Mouse (Mus musculus) ES-E14 (cell line): Measurements from ENCODE around the gene Zbtb20. TPM values are rescaled to one million over a fixed set of nuclear protein-coding genes. Genes with fewer than 3 reads are reported as not detected.

Experiments
- DNase-seq: peaks from one replicate; pipeline ENCODE4 v3.0.0-alpha.2; 2013; ENCODE audit warnings: low read depth, low spot score
- H3K27ac ChIP-seq: 2 replicates; pipeline ENCODE4 v1.5.1; 2012; ENCODE audit warnings: low read depth, mild to moderate bottlenecking, low read length, moderate library complexity, mixed read lengths; ENCODE audit not compliant: poor library complexity, insufficient read depth, severe bottlenecking
- H3K36me3 ChIP-seq: 2 replicates; pipeline ENCODE4 v1.6.1; 2012; ENCODE audit warnings: mild to moderate bottlenecking, low read length, moderate library complexity, mixed read lengths; ENCODE audit not compliant: control insufficient read depth, poor library complexity, insufficient read depth, severe bottlenecking
- H3K4me1 ChIP-seq, 2 experiments: fragments of 150-350 bp in 1 of 2; sonication (generic) in 1 of 2; 2 replicates each; pipeline ENCODE4 v1.6.1; 2012; ENCODE audit warnings: low read length in 2 of 2, mild to moderate bottlenecking in 1 of 2, mixed read lengths in 1 of 2; ENCODE audit not compliant: control insufficient read depth in 2 of 2, insufficient read depth in 2 of 2, poor library complexity in 1 of 2
- H3K4me3 ChIP-seq, 2 experiments: fragments of 150-350 bp in 1 of 2; sonication (generic) in 1 of 2; 2 replicates each; pipeline ENCODE4 v1.5.1; 2012; ENCODE audit warnings: low read length in 2 of 2, low read depth in 1 of 2, mild to moderate bottlenecking in 1 of 2, mixed read lengths in 1 of 2; ENCODE audit not compliant: insufficient read depth in 1 of 2, poor library complexity in 1 of 2, severe bottlenecking in 1 of 2
- H3K9ac ChIP-seq: 2 replicates; pipeline ENCODE4 v1.6.1; 2012; ENCODE audit warnings: low read depth, mild to moderate bottlenecking, low read length, mixed read lengths; ENCODE audit not compliant: poor library complexity, insufficient read depth, severe bottlenecking
- H3K9me3 ChIP-seq: fragments of 150-350 bp; sonication (generic); 2 replicates; pipeline ENCODE4 v1.6.1; 2012; ENCODE audit warnings: low read depth, mild to moderate bottlenecking, low read length; ENCODE audit not compliant: control insufficient read depth, insufficient read depth
- CHD2 ChIP-seq: IDR thresholded peaks from 2 replicates; pipeline ENCODE4 v1.6.1; 2014; ENCODE audit warnings: mild to moderate bottlenecking, low read depth, low read length, inconsistent platforms
- HCFC1 ChIP-seq: IDR thresholded peaks from 2 replicates; pipeline ENCODE4 v1.6.1; 2012; ENCODE audit warnings: low read length, inconsistent platforms, borderline replicate concordance; ENCODE audit not compliant: insufficient read depth
- MAFK ChIP-seq: IDR thresholded peaks from 2 replicates; pipeline ENCODE4 v1.6.1; 2014; ENCODE audit warnings: mild to moderate bottlenecking, low read depth, low read length, inconsistent platforms; ENCODE audit not compliant: insufficient read depth
- ZC3H11A ChIP-seq: IDR thresholded peaks from 2 replicates; pipeline ENCODE4 v1.6.1; 2012; ENCODE audit warnings: low read depth, mild to moderate bottlenecking, inconsistent platforms, low read length, borderline replicate concordance
- ZNF384 ChIP-seq: IDR thresholded peaks from 2 replicates; pipeline ENCODE4 v1.6.1; 2012; ENCODE audit warnings: low read depth, low read length, inconsistent platforms
- in situ Hi-C, 2 experiments: fragments of 600-800 bp; cut with MboI; formaldehyde crosslinking; loops; one replicate each; pipeline ENCODE4 v1.15.1; 2025; ENCODE audit warnings: low sequenced_read_pairs in 2 of 2, inconsistent platforms in 1 of 2; ENCODE audit not compliant: unreplicated experiment in 2 of 2
- total RNA-seq: library from RNA; depleted of rRNA; stranded (reverse); fragments of 300-350 nt; gene quantifications from 2 replicates; pipeline ENCODE4 v1.2.3, GENCODE M21; 2012

Gene Zbtb20
- total RNA-seq, 1 experiment = 4.0 TPM

- Histone ChIP-seq H3K9me3 (no peaks in the 10 kb centered on the region), H3K9ac (no peak overlapping the region), H3K4me1 (no peaks in the 10 kb centered on the region), H3K36me3 (no peaks in the 10 kb centered on the region), H3K27ac (no peak overlapping the region), H3K4me3 (no peak overlapping the region)
- DNase-seq = no peak
- in situ Hi-C loops = no loop called here
- TF ChIP-seq MAFK (no peak), ZNF384 (no peak), CHD2 (no peak), ZC3H11A (no peak), HCFC1 (no peak)
These were observed 779.6 kb downstream of the Zbtb20 start for GRCm38 (mm10) chr16:43655183-43655787.

- H3K9me3 ChIP-seq = no peaks in the 10 kb centered on the region
- no peak for TF ChIP-seq ZNF384
- TF ChIP-seq HCFC1 = no peak
- no peak for TF ChIP-seq ZC3H11A
- no peak for TF ChIP-seq CHD2
- no peak for TF ChIP-seq MAFK
- no peak for DNase-seq
- in situ Hi-C loops = no loop called here
- H3K4me1 ChIP-seq = no peaks in the 10 kb centered on the region; a peak in 1 of 4 replicates
- no peak overlapping the region for H3K4me3 ChIP-seq
- H3K36me3 ChIP-seq = no peaks in the 10 kb centered on the region
- no peak overlapping the region for H3K9ac ChIP-seq
- H3K27ac ChIP-seq = no peak overlapping the region
These were observed 785.9 kb downstream of the Zbtb20 start for GRCm38 (mm10) chr16:43661576-43661975.

GRCm38 (mm10) chr16:43662124-43663004, 786.7 kb downstream of the Zbtb20 start:
- no peaks in the 10 kb centered on the region for H3K36me3 ChIP-seq
- no peak for DNase-seq
- H3K9me3 ChIP-seq = no peaks in the 10 kb centered on the region
- TF ChIP-seq ZNF384 = no peak
- TF ChIP-seq ZC3H11A = no peak
- TF ChIP-seq HCFC1 = no peak
- TF ChIP-seq CHD2 = no peak
- no peak for TF ChIP-seq MAFK
- no peak overlapping the region for H3K9ac ChIP-seq
- no peak overlapping the region for H3K4me3 ChIP-seq
- peaks cover 0 to 2% of the 10 kb centered on the region in 2 experiments; a peak in 2 of 4 replicates for H3K4me1 ChIP-seq
- in situ Hi-C loops = no loop called here
- no peak overlapping the region for H3K27ac ChIP-seq

- H3K9ac ChIP-seq = no peak within 1 kb of the TSS
- H3K4me1 ChIP-seq = peaks cover 0 to 2% of the 10 kb centered on the region in 2 experiments; a peak in 2 of 4 replicates
- no peaks in the 10 kb centered on the region for H3K9me3 ChIP-seq
- H3K27ac ChIP-seq = no peak within 1 kb of the TSS
- in situ Hi-C loops = no loop called here
- H3K4me3 ChIP-seq = no peak within 1 kb of the TSS
- no peak for DNase-seq
- H3K36me3 ChIP-seq = no peaks in the 10 kb centered on the region
- TF ChIP-seq ZNF384 = no peak
- no peak for TF ChIP-seq CHD2
- TF ChIP-seq HCFC1 = no peak
- no peak for TF ChIP-seq ZC3H11A
- TF ChIP-seq MAFK = no peak
These were observed 788.4 kb downstream of the Zbtb20 start, which contains the start of gene Tigit for GRCm38 (mm10) chr16:43663978-43664579. Tigit (minus strand) TSS chr16:43664146.
